Mouse (Mus musculus) effector memory CD4-positive, alpha-beta T cell, adult 7 months (primary cell): ENCODE measurements around the gene Rbm48. TPM values are rescaled to one million over a fixed set of nuclear protein-coding genes. Genes with fewer than 3 reads are reported as not detected.

ENCODE experiments used
- polyA plus RNA-seq: library from polyadenylated mRNA; unstranded; fragments of 100-300 nt; shearing (Covaris generic); gene quantifications from one replicate; pipeline ENCODE4 v1.2.1, GENCODE M21; 2017

Rbm48 gene
- polyA plus RNA-seq, result 40.9 TPM

GRCm38 (mm10) chr5:3596399-3596766 lies at the start of gene Rbm48:
Rbm48 (minus strand) TSS chr5:3596585.

GRCm38 (mm10) chr5:3595693-3596398 lies 539 bp downstream of the Rbm48 start, which contains the start of gene Pex1:
Pex1 (plus strand) TSS chr5:3596066.

GRCm38 (mm10) chr5:3571266-3571665 lies 25.1 kb downstream of the Rbm48 start, which contains the start of gene 1700109H08Rik:
1700109H08Rik (plus strand) TSS chr5:3571566.

GRCm38 (mm10) chr5:3543629-3544479 lies 52.5 kb downstream of the Rbm48 start, which contains the start of gene Fam133b:
Fam133b (plus strand) TSS chr5:3543833.

Other genes with a start within 250 kb of the Rbm48 start
- gene Fam133b, start 52.8 kb downstream of the Rbm48 start, polyA plus RNA-seq, result 38.3 TPM
- 2.4 TPM for gene 1700109H08Rik, start 25.0 kb downstream of the Rbm48 start, polyA plus RNA-seq
- gene Pex1, start 519 bp downstream of the Rbm48 start, polyA plus RNA-seq, result 12.5 TPM
- not detected for gene Tmbim7, start 54.6 kb upstream of the Rbm48 start, polyA plus RNA-seq
- 10.9 TPM for gene Gatad1, start 60.6 kb upstream of the Rbm48 start, polyA plus RNA-seq
- 52.1 TPM for gene Ankib1, start 206.3 kb upstream of the Rbm48 start, polyA plus RNA-seq
- 57.8 TPM for gene Krit1, start 206.6 kb upstream of the Rbm48 start, polyA plus RNA-seq
- gene Lrrd1, start 248.6 kb upstream of the Rbm48 start, polyA plus RNA-seq, result 0.21 TPM